Mouse (Mus musculus) right cerebral cortex, adult 2 months (tissue): ENCODE results near the gene Pfdn2.
A peak's percentile ranks its signal among the peaks of the same experiment; 100 is the strongest.

Experiments
- DNase-seq, 2 experiments: peaks; one replicate each; pipeline ENCODE4 v3.0.0; 2021 to 2022; ENCODE audit warnings: low spot score in 2 of 2

Gene Pfdn2

DNA sequence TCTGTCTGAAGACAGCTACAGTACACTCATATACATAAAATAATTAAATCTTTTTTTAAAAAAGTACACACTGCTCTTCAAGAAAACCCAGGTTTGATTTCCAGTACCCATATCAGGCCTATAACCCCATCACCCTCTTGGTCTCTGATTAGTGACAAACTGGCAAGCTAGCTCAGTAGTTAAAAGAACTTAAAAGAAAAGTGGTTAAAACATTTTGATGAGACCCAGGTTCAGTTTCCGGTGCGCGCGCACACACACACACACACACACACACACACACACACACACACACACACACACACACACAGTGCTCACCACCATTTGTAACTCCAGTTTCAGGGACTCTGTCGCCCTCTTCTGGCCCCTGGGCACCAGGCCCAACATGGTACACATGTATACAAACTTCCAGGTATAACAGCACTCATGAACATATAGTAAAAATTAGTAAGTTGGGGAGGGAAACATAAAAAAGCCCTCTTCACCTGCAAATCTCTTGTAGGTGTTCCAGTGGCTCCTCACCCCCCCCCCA, 10.4 kb downstream of the Pfdn2 start:
- DNase-seq = no peak

GRCm38 (mm10) chr1:171356814-171357213, 11.3 kb downstream of the Pfdn2 start:
- no peak for DNase-seq

DNA sequence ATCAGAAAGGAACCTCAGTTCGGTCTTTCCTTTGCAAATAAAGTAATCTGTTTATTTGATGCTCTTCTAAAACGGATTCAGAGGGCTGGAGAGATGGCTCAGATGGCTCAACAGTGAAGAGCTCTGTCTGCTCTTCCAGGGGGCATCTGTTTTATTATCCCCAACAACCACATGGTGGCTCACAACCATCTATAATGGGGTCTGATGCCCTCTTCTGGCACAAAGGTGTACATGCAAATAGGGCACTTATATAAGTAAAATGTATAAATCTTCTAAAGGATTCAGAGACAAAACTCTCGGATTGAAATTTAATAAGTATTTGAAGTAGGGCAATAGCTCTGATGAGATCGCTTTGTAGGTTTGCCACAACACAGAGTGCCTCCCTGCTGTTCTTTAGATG, 13.0 kb downstream of the Pfdn2 start:
- DNase-seq = peak in 1 of 2 experiments; percentile 34

GRCm38 (mm10) chr1:171360253-171360652, 14.8 kb downstream of the Pfdn2 start:
- peak in 1 of 2 experiments; percentile 37 for DNase-seq

DNA sequence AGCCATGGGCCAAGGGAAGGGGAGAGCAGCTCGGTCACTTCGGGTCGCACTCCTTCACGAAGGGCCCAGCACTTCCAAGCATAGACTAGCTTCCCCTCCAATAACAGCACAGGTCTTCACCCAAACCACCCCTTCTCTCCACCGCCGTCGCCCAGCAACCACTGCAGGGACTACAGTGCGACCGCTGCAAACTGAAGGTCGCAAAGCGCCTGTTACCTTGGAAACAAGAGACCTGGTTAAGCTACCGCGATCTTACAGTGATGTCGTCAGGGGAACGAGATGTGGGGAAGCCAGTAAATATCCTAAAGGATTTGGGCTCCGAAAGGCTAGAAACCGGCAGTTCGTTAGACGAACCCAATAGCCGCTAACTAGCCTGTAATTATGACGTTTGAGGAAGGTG, 15.2 kb downstream of the Pfdn2 start, which contains the start of gene Klhdc9:
Gene Klhdc9 (minus strand): TSS at position 143 of the 400 bp plus-strand sequence.
- DNase-seq = peak; percentile 86 to 90

- peak; percentile 73 to 82 for DNase-seq
These were observed 15.9 kb downstream of the Pfdn2 start for GRCm38 (mm10) chr1:171361106-171362103.

GRCm38 (mm10) chr1:171365934-171366333, 20.5 kb downstream of the Pfdn2 start:
- no peak for DNase-seq

DNA sequence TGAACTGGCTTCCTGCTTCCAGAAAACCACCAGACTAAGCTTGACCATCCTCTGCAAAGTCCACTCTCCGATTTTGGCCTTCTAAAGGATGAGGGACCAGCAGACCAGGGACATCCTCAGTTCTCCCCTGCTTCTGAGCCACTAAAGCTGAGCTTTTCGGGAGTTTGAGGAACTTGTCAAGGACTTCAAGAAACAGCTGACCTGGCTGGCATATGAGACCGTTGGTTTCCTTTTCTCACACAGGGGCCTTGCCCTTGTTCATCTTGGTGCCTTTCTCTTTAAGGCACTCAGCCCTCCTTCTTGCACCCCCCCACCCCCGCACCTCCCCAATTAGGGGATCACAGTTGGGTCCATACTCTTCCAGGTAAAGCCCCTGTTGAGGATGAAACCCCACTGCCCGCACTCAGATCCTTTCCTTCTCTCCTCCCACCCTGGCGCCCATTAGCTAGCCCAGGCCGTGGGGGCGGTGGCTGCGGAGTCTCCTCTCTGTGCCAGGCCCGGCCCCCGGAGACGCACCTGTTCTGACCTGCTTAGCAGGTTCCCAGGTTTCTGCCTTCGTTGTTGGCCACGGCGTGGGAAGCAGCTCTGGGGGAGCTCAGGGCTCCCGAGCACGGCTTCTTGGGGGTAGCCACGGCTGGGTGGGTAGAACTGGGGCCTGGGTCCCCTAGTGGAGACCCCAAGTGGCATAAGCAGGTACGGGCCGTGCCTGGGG, 24.5 kb downstream of the Pfdn2 start, which contains the start of gene Nectin4:
Gene Nectin4 (plus strand): TSS at position 255 of the 712 bp plus-strand sequence.
- DNase-seq = no peak

GRCm38 (mm10) chr1:171372880-171373279, 27.4 kb downstream of the Pfdn2 start:
- no peak for DNase-seq

- no peak for DNase-seq
These were observed 28.5 kb downstream of the Pfdn2 start for GRCm38 (mm10) chr1:171373946-171374345.

GRCm38 (mm10) chr1:171375646-171376097, 30.2 kb downstream of the Pfdn2 start:
- no peak for DNase-seq

GRCm38 (mm10) chr1:171378298-171378697, 32.8 kb downstream of the Pfdn2 start:
- no peak for DNase-seq

GRCm38 (mm10) chr1:171379935-171380599, 34.6 kb downstream of the Pfdn2 start:
- peak; percentile 72 to 78 for DNase-seq

GRCm38 (mm10) chr1:171382096-171382620, 36.7 kb downstream of the Pfdn2 start:
- no peak for DNase-seq

- DNase-seq = no peak
These were observed 38.9 kb downstream of the Pfdn2 start for GRCm38 (mm10) chr1:171384361-171384760.

GRCm38 (mm10) chr1:171385171-171385570, 39.7 kb downstream of the Pfdn2 start:
- DNase-seq = no peak

GRCm38 (mm10) chr1:171387099-171387498, 41.6 kb downstream of the Pfdn2 start:
- no peak for DNase-seq

GRCm38 (mm10) chr1:171388376-171389102, 43.1 kb downstream of the Pfdn2 start, which contains the start of gene Arhgap30:
Gene Arhgap30 (plus strand): TSS chr1:171388954.
- DNase-seq = no peak

- DNase-seq = no peak
These were observed 44.6 kb downstream of the Pfdn2 start for GRCm38 (mm10) chr1:171390101-171390500.

DNA sequence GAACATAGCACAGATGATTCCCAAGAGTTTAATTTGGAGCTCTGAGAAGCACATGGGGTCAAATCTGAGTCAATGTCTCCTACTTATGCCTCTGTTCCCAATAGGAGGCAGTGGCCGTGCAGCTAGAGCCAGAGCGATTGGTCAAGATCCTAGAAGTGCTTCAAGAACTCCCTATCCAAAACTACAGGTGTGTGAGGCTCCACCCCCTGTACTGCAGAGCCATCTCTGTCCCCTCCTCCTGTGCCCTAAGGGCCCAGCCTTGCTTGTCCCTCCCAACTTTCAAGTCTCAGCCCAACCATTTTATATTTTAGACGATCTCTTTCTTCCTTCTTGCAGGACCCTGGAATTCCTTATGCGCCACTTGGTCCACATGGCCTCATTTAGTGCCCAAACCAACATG, 56.4 kb downstream of the Pfdn2 start:
- DNase-seq = no peak
